Mouse (Mus musculus): ENCODE measurements around the gene Bend7.

- no peak for TF ChIP-seq CTCF (IDR thresholded peaks at IDR 0.05; ENCODE audit: low read depth)
- TF ChIP-seq EP300 (IDR thresholded peaks at IDR 0.05; ENCODE audit: low read depth) = no peak
These were observed 131.8 kb downstream of the Bend7 start for GRCm38 (mm10) chr2:4849449-4849848.

Data from liver, embryonic 14.5 days (tissue).